18 mouse cellular contexts compared by ENCODE assay signal in genomic region chr16:19062557-19063400, GRCm38 (mm10).
DNase-seq lines count a peak whose midpoint lies in the region; TF ChIP-seq lines count a peak whose summit lies in the region.
"Had no signal": no experiment of that assay in that cellular context is flagged by ENCODE, and none has a peak within 500 bp of the region (broad histone marks: within the 10 kb centered on the region; RNA-seq: fewer than 3 reads in every experiment).

No protein-coding gene starts in this region.

- dilution Hi-C loops in CH12.LX (cut with MboI; ENCODE audit: extremely low pct_ligation_motif_present, extremely low pct_unique_long_range_greater_than_20kb, low sequenced_read_pairs), result no loop called here

- H3K27ac ChIP-seq in CH12.LX (ENCODE audit: insufficient read depth, low read depth), result peak overlapping the region; percentile 98
- no peak overlapping the region; the same call in 1 of the 2 replicates for H3K27ac ChIP-seq in bone marrow, adult 2 months (ENCODE audit: control insufficient read depth, insufficient read depth, low read depth, low read length, poor library complexity)
- H3K27ac ChIP-seq in small intestine, adult 2 months (ENCODE audit: insufficient read depth, low read depth, low read length), result peak overlapping the region; percentile 35; the same call in 1 of the 2 replicates
- H3K27ac ChIP-seq: embryonic facial prominence, embryonic 13.5 days; embryonic facial prominence, embryonic 15.5 days; forebrain, embryonic 10.5 days; forebrain, embryonic 12.5 days had no signal

- peak; percentile 45; the same call in 1 of the 2 replicates for TF ChIP-seq POLR2A in CH12.LX (IDR thresholded peaks at IDR 0.05; ENCODE audit: low read depth, low read length)
- TF ChIP-seq POLR2A in bone marrow, adult 2 months (IDR thresholded peaks at IDR 0.05; ENCODE audit: borderline replicate concordance, control insufficient read depth, low read depth, low read length), result no peak
- no peak for TF ChIP-seq POLR2A in small intestine, adult 2 months (IDR thresholded peaks at IDR 0.05; ENCODE audit: low read depth, low read length)
- no peak for TF ChIP-seq POLR2A in lung, adult 2 months (IDR thresholded peaks at IDR 0.05; ENCODE audit: borderline replicate concordance, extremely low read depth, low read depth, low read length)

- no peak for TF ChIP-seq RAD21 in CH12.LX (IDR thresholded peaks at IDR 0.05; ENCODE audit: low read depth, low read length)

- peaks cover 12 to 22% of the 10 kb centered on the region in 2 experiments for H3K36me3 ChIP-seq in CH12.LX (replicated peaks in 1 of 2; ENCODE audit: control insufficient read depth in 1 of 2, insufficient read depth in 1 of 2, low read length in 1 of 2)
- H3K36me3 ChIP-seq in small intestine, adult 2 months (ENCODE audit: control insufficient read depth, insufficient read depth, low read length), result no peaks in the 10 kb centered on the region
- H3K36me3 ChIP-seq: embryonic facial prominence, embryonic 13.5 days; embryonic facial prominence, embryonic 15.5 days; forebrain, embryonic 10.5 days; forebrain, embryonic 12.5 days; G1E had no signal

- WGBS in bone marrow, adult 2 months, result 53% methylated on average over 3 of the region's 3 CpGs
- 58% methylated on average over 3 of the region's 3 CpGs for WGBS in small intestine, adult 2 months
- 53% methylated on average over 3 of the region's 3 CpGs for WGBS in lung, adult 2 months

- H3K27me3 ChIP-seq in CH12.LX (replicated peaks), result no peaks in the 10 kb centered on the region
- H3K27me3 ChIP-seq in small intestine, adult 2 months (ENCODE audit: control insufficient read depth, insufficient read depth, low read length), result no peaks in the 10 kb centered on the region
- H3K27me3 ChIP-seq: embryonic facial prominence, embryonic 13.5 days; embryonic facial prominence, embryonic 15.5 days; forebrain, embryonic 12.5 days had no signal

- DNase-seq in CH12.LX (ENCODE audit: extremely low read depth), result no peak
- no peak for DNase-seq in lung, adult 2 months
- no peak for DNase-seq in retina, postnatal 1 day
- DNase-seq in cerebellum, postnatal 25 days, result no peak
- DNase-seq: adrenal gland, adult 8-10 months; cerebellum, adult 11 months; cerebellum, adult 18-20 months; cerebellum, adult 8-10 months; cerebellum, adult 9-11 months; cerebellum, postnatal 14 days had no signal

- peaks cover 22% of the 10 kb centered on the region for H3K79me2 ChIP-seq in CH12.LX (replicated peaks; ENCODE audit: control insufficient read depth, extremely low read depth, insufficient read depth, poor library complexity, severe bottlenecking)

- H3K9ac ChIP-seq in CH12.LX (ENCODE audit: insufficient read depth, low read depth), result peak overlapping the region; percentile 75
- H3K9ac ChIP-seq: embryonic facial prominence, embryonic 13.5 days; embryonic facial prominence, embryonic 15.5 days; forebrain, embryonic 12.5 days had no signal

- H3K4me2 ChIP-seq in CH12.LX (ENCODE audit: insufficient read depth, low read depth, poor library complexity, severe bottlenecking), result peak overlapping the region; percentile 69
- H3K4me2 ChIP-seq: embryonic facial prominence, embryonic 13.5 days; embryonic facial prominence, embryonic 15.5 days; forebrain, embryonic 12.5 days had no signal

- TF ChIP-seq CTCF in CH12.LX (conservative IDR thresholded peaks at IDR 0.05 in 1 of 2, IDR thresholded peaks at IDR 0.05 in 1 of 2; ENCODE audit: low read depth in 2 of 2, low read length in 2 of 2), result no peak
- no peak for TF ChIP-seq CTCF in bone marrow, adult 2 months (IDR thresholded peaks at IDR 0.05; ENCODE audit: control insufficient read depth, insufficient read depth, low read length)
- no peak for TF ChIP-seq CTCF in small intestine, adult 2 months (IDR thresholded peaks at IDR 0.05; ENCODE audit: extremely low read depth, insufficient read length, insufficient replicate concordance, low read depth, low read length)
- TF ChIP-seq CTCF in lung, adult 2 months (IDR thresholded peaks at IDR 0.05; ENCODE audit: insufficient read depth, low read length), result no peak

- H3K9me3 ChIP-seq in CH12.LX (replicated peaks; ENCODE audit: low read length), result no peaks in the 10 kb centered on the region
- H3K9me3 ChIP-seq: embryonic facial prominence, embryonic 13.5 days; embryonic facial prominence, embryonic 15.5 days; forebrain, embryonic 10.5 days; forebrain, embryonic 12.5 days; G1E had no signal

- TF ChIP-seq EP300 in CH12.LX (IDR thresholded peaks at IDR 0.05; ENCODE audit: low read length), result peak; percentile 54; the same call in 1 of the 2 replicates

- in situ Hi-C loops in CH12.LX (cut with MboI; ENCODE audit: low pct_ligation_motif_present, low pct_unique_long_range_greater_than_20kb, low sequenced_read_pairs), result loop anchor here (5.0 to 10.0 kb wide), 2 partner anchors 35 to 58 kb away; no protein-coding TSS in a partner anchor

- peak overlapping the region; percentile 42 to 51 (median 49) for H3K4me3 ChIP-seq in CH12.LX (replicated peaks in 1 of 3; ENCODE audit: low read depth in 2 of 3, low read length in 2 of 3, poor library complexity in 1 of 3)
- H3K4me3 ChIP-seq in bone marrow, adult 2 months (replicated peaks; ENCODE audit: control insufficient read depth, low read depth, low read length), result peak overlapping the region; percentile 0
- no peak overlapping the region for H3K4me3 ChIP-seq in small intestine, adult 2 months (ENCODE audit: low read depth, low read length)
- no peak overlapping the region for H3K4me3 ChIP-seq in lung, adult 2 months (replicated peaks; ENCODE audit: extremely low read depth, low read depth, low read length)
- H3K4me3 ChIP-seq: embryonic facial prominence, embryonic 13.5 days; embryonic facial prominence, embryonic 15.5 days; erythroblast, embryonic 14.5 days; forebrain, embryonic 10.5 days; forebrain, embryonic 12.5 days had no signal

- peaks cover 22 to 86% of the 10 kb centered on the region in 2 experiments for H3K4me1 ChIP-seq in CH12.LX (ENCODE audit: control insufficient read depth in 1 of 2, insufficient read depth in 2 of 2)
- no peaks in the 10 kb centered on the region for H3K4me1 ChIP-seq in bone marrow, adult 2 months (ENCODE audit: control insufficient read depth, insufficient read depth, low read length)
- no peaks in the 10 kb centered on the region for H3K4me1 ChIP-seq in small intestine, adult 2 months (ENCODE audit: control insufficient read depth, insufficient read depth, insufficient read length, low read length)
- no peaks in the 10 kb centered on the region for H3K4me1 ChIP-seq in lung, adult 2 months (ENCODE audit: control insufficient read depth, insufficient read depth, low read length)
- H3K4me1 ChIP-seq: embryonic facial prominence, embryonic 13.5 days; embryonic facial prominence, embryonic 15.5 days; forebrain, embryonic 10.5 days; forebrain, embryonic 12.5 days had no signal

TF ChIP-seq in CH12.LX, 34 proteins besides CTCF, POLR2A, EP300 and RAD21 (continues in another document):
- TF ChIP-seq SIN3A (IDR thresholded peaks at IDR 0.05; ENCODE audit: low read length) (peak; percentile 87), E2F4 (IDR thresholded peaks at IDR 0.05; ENCODE audit: insufficient replicate concordance, low read depth, low read length) (no peak), UBTF (IDR thresholded peaks at IDR 0.05; ENCODE audit: low read depth, low read length) (peak; percentile 80; the same call in 1 of the 2 replicates), JUN (IDR thresholded peaks at IDR 0.05; ENCODE audit: insufficient read depth, low read depth, low read length) (no peak), MEF2A (IDR thresholded peaks at IDR 0.05; ENCODE audit: borderline replicate concordance, low read depth, low read length) (no peak), CHD1 (IDR thresholded peaks at IDR 0.05; ENCODE audit: low read depth, low read length) (peak; percentile 98), ZKSCAN1 (IDR thresholded peaks at IDR 0.05; ENCODE audit: borderline replicate concordance, low read depth, low read length) (no peak), NELFE (IDR thresholded peaks at IDR 0.05; ENCODE audit: low read depth, low read length) (peak; percentile 44; the same call in 1 of the 2 replicates), ZC3H11A (IDR thresholded peaks at IDR 0.05; ENCODE audit: low read depth, low read length) (no peak), ZMIZ1 (IDR thresholded peaks at IDR 0.05; ENCODE audit: low read depth, low read length) (peak; percentile 57), ETS1 (conservative IDR thresholded peaks at IDR 0.05; ENCODE audit: low read depth, low read length) (peak; percentile 39; the same call in 1 of the 2 replicates), JUND (conservative IDR thresholded peaks at IDR 0.05; ENCODE audit: low read depth, low read length) (no peak), SMC3 (IDR thresholded peaks at IDR 0.05; ENCODE audit: low read depth, low read length) (no peak), USF1 (IDR thresholded peaks at IDR 0.05; ENCODE audit: low read depth, low read length) (no peak), PAX5 (IDR thresholded peaks at IDR 0.05; ENCODE audit: low read length) (no peak), MXI1 (IDR thresholded peaks at IDR 0.05; ENCODE audit: low read depth, low read length) (0 out of 2 replicates have a peak, but pooled peaks have one; percentile 25), ELF1 (IDR thresholded peaks at IDR 0.05; ENCODE audit: low read depth, low read length) (no peak; the same call in 1 of the 2 replicates), BHLHE40 (IDR thresholded peaks at IDR 0.05; ENCODE audit: low read depth, low read length) (no peak), USF2 (conservative IDR thresholded peaks at IDR 0.05; ENCODE audit: low read depth, low read length) (0 out of 2 replicates have a peak, but pooled peaks have one; percentile 8), MAX (IDR thresholded peaks at IDR 0.05; ENCODE audit: low read length) (peak; percentile 49; the same call in 1 of the 2 replicates), TCF12 (IDR thresholded peaks at IDR 0.05; ENCODE audit: low read depth, low read length) (peak; percentile 44; the same call in 1 of the 2 replicates), POLR2AphosphoS2 (IDR thresholded peaks at IDR 0.05; ENCODE audit: low read depth, low read length) (0 out of 2 replicates have a peak, but pooled peaks have one; percentile 49), GABPA (IDR thresholded peaks at IDR 0.05; ENCODE audit: insufficient replicate concordance, low read depth, low read length) (no peak), MYC (IDR thresholded peaks at IDR 0.05; ENCODE audit: low read depth, low read length) (0 out of 2 replicates have a peak, but pooled peaks have one; percentile 55), TBP (conservative IDR thresholded peaks at IDR 0.05; ENCODE audit: low read depth, low read length) (peak; percentile 85), MAZ (IDR thresholded peaks at IDR 0.05; ENCODE audit: low read depth, low read length) (peak; percentile 63; the same call in 1 of the 2 replicates), MAFK (IDR thresholded peaks at IDR 0.05; ENCODE audit: insufficient replicate concordance, low read length) (no peak), CHD2 (IDR thresholded peaks at IDR 0.05; ENCODE audit: low read length) (peak; percentile 51)

Comparison
In these comparisons a context has a peak if more than half of its experiments do, and no peak if none do; other contexts are left out.
1. H3K4me3 ChIP-seq: peak in CH12.LX (3 of 3) and bone marrow, adult 2 months (single experiment); none in small intestine, adult 2 months (single experiment) and lung, adult 2 months (single experiment).